Mouse (Mus musculus) MEL (cell line): ENCODE data around the gene Gm10401.
"Not testable (repeated sequence)": the region's sequence is repeated elsewhere in the genome, so short reads cannot be mapped to it uniquely, and the experiment has no call there.

Experiments used
- CTCF ChIP-seq, 3 experiments: IDR thresholded peaks in 2 of 3; conservative IDR thresholded peaks in 1 of 3; 2 replicates each; pipeline ENCODE4 v1.5.1; 2011 to 2012; ENCODE audit warnings: low read length in 3 of 3, low read depth in 2 of 3, mild to moderate bottlenecking in 2 of 3, improper control_type of control experiment in 1 of 3, inconsistent platforms in 1 of 3, mixed read lengths in 1 of 3, moderate library complexity in 1 of 3; ENCODE audit not compliant: control insufficient read depth in 1 of 3, insufficient read depth in 1 of 3, poor library complexity in 1 of 3, severe bottlenecking in 1 of 3
- GABPA ChIP-seq: IDR thresholded peaks from 2 replicates; pipeline ENCODE4 v1.6.1; 2012; ENCODE audit warnings: low read depth, mild to moderate bottlenecking, inconsistent platforms, low read length, improper control_type of control experiment, moderate library complexity
- GATA1 ChIP-seq: IDR thresholded peaks from 2 replicates; pipeline ENCODE4 v1.6.1; 2011; ENCODE audit warnings: low read depth, low read length, improper control_type of control experiment
- HCFC1 ChIP-seq: IDR thresholded peaks from 2 replicates; pipeline ENCODE4 v1.6.1; 2012; ENCODE audit warnings: low read depth, mild to moderate bottlenecking, inconsistent platforms, low read length, improper control_type of control experiment, moderate library complexity
- POLR2A ChIP-seq, 2 experiments: IDR thresholded peaks; 2 replicates each; pipeline ENCODE4 v1.6.1; 2011 to 2012; ENCODE audit warnings: low read length in 2 of 2, mild to moderate bottlenecking in 2 of 2, control low read depth in 1 of 2, improper control_type of control experiment in 1 of 2, low read depth in 1 of 2, moderate library complexity in 1 of 2; ENCODE audit not compliant: control insufficient read depth in 1 of 2, insufficient read depth in 1 of 2, poor library complexity in 1 of 2
- POLR2AphosphoS2 ChIP-seq: IDR thresholded peaks from 2 replicates; pipeline ENCODE4 v1.6.1; 2011; ENCODE audit warnings: low read length, improper control_type of control experiment
- SMC3 ChIP-seq: IDR thresholded peaks from 2 replicates; pipeline ENCODE4 v1.6.1; 2011; ENCODE audit warnings: low read depth, low read length, improper control_type of control experiment
- TBP ChIP-seq: IDR thresholded peaks from 2 replicates; pipeline ENCODE4 v1.8.0; 2011; ENCODE audit warnings: low read depth, low read length, improper control_type of control experiment
- USF2 ChIP-seq, 2 experiments: IDR thresholded peaks; 2 replicates each; pipeline ENCODE4 v1.6.1; 2011 to 2012; ENCODE audit warnings: improper control_type of control experiment in 2 of 2, low read length in 2 of 2, borderline replicate concordance in 1 of 2, inconsistent platforms in 1 of 2, low read depth in 1 of 2, mild to moderate bottlenecking in 1 of 2; ENCODE audit not compliant: insufficient read depth in 1 of 2
- ZKSCAN1 ChIP-seq: IDR thresholded peaks from 2 replicates; pipeline ENCODE4 v1.6.1; 2012; ENCODE audit warnings: low read depth, mild to moderate bottlenecking, inconsistent platforms, low read length, improper control_type of control experiment, moderate library complexity

DNA sequence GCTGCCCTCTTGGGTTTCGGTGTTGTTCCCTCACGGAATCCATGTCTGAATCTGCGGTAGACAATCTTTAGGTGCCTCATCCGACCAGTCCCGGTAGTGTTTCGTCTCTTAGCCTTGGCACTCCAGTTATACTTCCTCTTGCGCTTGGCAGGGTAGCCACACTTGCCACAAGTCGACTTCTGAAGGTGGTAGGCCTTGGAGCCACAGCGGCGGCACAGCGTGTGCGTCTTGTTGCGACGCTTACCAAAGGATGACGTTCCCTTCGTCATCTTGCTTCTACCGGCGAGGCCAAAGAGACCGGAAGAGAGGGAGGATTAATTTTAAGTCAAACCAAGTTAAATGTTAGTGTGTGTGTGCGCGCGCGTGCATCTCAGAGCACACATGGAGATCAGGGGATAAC lies 5.2 kb upstream of the Gm10401 start:
- not testable (repeated sequence) for TF ChIP-seq TBP; GABPA; USF2 (IDR thresholded peaks at IDR 0.05; ENCODE audit: borderline replicate concordance in 1 of 2, insufficient read depth in 1 of 2, low read depth in 1 of 2, low read length in 2 of 2); SMC3; POLR2AphosphoS2; ZKSCAN1; HCFC1; POLR2A (IDR thresholded peaks at IDR 0.05; ENCODE audit: control insufficient read depth in 1 of 2, insufficient read depth in 1 of 2, low read depth in 1 of 2, low read length in 2 of 2, poor library complexity in 1 of 2); GATA1; CTCF (IDR thresholded peaks at IDR 0.05 in 2 of 3, conservative IDR thresholded peaks at IDR 0.05 in 1 of 3; ENCODE audit: control insufficient read depth in 1 of 3, insufficient read depth in 1 of 3, low read depth in 2 of 3, low read length in 3 of 3, poor library complexity in 1 of 3, severe bottlenecking in 1 of 3)
